Mouse (Mus musculus): ENCODE results near the gene Ap1m2.

- no peak for TF ChIP-seq POLR2A (IDR thresholded peaks at IDR 0.05; ENCODE audit: low read depth, low read length)
- no peak for TF ChIP-seq CTCF (IDR thresholded peaks at IDR 0.05; ENCODE audit: borderline replicate concordance, insufficient read depth, low read length)
Observed at GRCm38 (mm10) chr9:21289337-21289671, 22.8 kb downstream of the Ap1m2 start.
